Mouse (Mus musculus): Measurements from ENCODE around the gene Lzic. TPM values are rescaled to one million over a fixed set of nuclear protein-coding genes. Genes with fewer than 3 reads are reported as not detected.
A peak's percentile ranks its signal among the peaks of the same experiment; 100 is the strongest.
"Not testable (repeated sequence)": the region's sequence is repeated elsewhere in the genome, so short reads cannot be mapped to it uniquely, and the experiment has no call there.

The Lzic gene
- total and polyA plus RNA-seq, 3 experiments = 25.0 to 26.2 TPM; not detected in 1

DNA sequence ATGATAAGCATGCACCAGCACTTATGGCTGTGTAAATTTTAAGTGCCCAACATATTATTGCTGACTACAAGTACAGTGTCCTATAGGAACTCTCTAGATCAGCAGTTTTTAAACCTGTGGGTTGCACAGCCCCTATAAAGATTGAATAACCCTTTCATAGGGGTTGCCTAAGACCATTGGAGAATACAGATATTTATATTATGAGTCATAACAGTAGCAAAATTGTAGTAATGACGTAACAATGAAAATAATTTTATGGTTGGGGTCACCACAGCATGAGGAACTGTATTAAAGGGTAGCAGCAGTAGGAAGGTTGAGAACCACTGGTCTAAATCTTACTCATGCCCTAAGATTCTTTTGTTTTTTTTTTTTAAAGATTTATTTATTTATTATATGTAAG, 25.6 kb upstream of the Lzic start:
- H3K4me1 ChIP-seq (ENCODE audit: control insufficient read depth in 1 of 2, insufficient read depth in 2 of 2, low read length in 2 of 2) = no peaks in the 10 kb centered on the region
- TF ChIP-seq MAFK (IDR thresholded peaks at IDR 0.05; ENCODE audit: borderline replicate concordance, low read depth, low read length) = no peak
- no peak for TF ChIP-seq USF2 (IDR thresholded peaks at IDR 0.05; ENCODE audit: borderline replicate concordance in 1 of 2, insufficient read depth in 1 of 2, low read depth in 1 of 2, low read length in 2 of 2)
- TF ChIP-seq HCFC1 (IDR thresholded peaks at IDR 0.05; ENCODE audit: low read depth, low read length) = no peak
- TF ChIP-seq ZNF384 (IDR thresholded peaks at IDR 0.05; ENCODE audit: low read depth, low read length) = no peak
- no peak for TF ChIP-seq USF1 (IDR thresholded peaks at IDR 0.05; ENCODE audit: low read depth, low read length)
- no peak for TF ChIP-seq RCOR1 (IDR thresholded peaks at IDR 0.05; ENCODE audit: low read depth, low read length)
- no peak for TF ChIP-seq POLR2A (IDR thresholded peaks at IDR 0.05; ENCODE audit: control insufficient read depth in 1 of 2, insufficient read depth in 1 of 2, low read depth in 1 of 2, low read length in 2 of 2, poor library complexity in 1 of 2)
- no peak for TF ChIP-seq E2F4 (IDR thresholded peaks at IDR 0.05; ENCODE audit: borderline replicate concordance, low read depth, low read length)
- TF ChIP-seq SMC3 (IDR thresholded peaks at IDR 0.05; ENCODE audit: low read depth, low read length) = no peak
- TF ChIP-seq CHD1 (IDR thresholded peaks at IDR 0.05; ENCODE audit: low read depth, low read length) = no peak
- H3K9me3 ChIP-seq (replicated peaks; ENCODE audit: insufficient read depth, low read length) = no peaks in the 10 kb centered on the region
- H3K9ac ChIP-seq (ENCODE audit: control insufficient read depth, low read depth, low read length, poor library complexity, severe bottlenecking) = no peak overlapping the region
- no peaks in the 10 kb centered on the region for H3K27me3 ChIP-seq (ENCODE audit: control insufficient read depth in 1 of 2, insufficient read depth in 2 of 2, low read length in 2 of 2)
- no peaks in the 10 kb centered on the region for H3K36me3 ChIP-seq (ENCODE audit: control insufficient read depth in 1 of 2, insufficient read depth in 2 of 2, low read length in 2 of 2)
- no peak overlapping the region for H3K27ac ChIP-seq (ENCODE audit: control insufficient read depth, low read depth, low read length)
- no peaks in the 10 kb centered on the region for H3K79me2 ChIP-seq (ENCODE audit: control insufficient read depth, insufficient read depth, low read length, poor library complexity)
- no peak overlapping the region for H3K4me3 ChIP-seq (ENCODE audit: control insufficient read depth in 1 of 2, insufficient read depth in 1 of 2, low read depth in 2 of 2, low read length in 2 of 2)
- no peak for DNase-seq (ENCODE audit: low read depth, low spot score)

- not testable (repeated sequence) for H3K36me3 ChIP-seq (ENCODE audit: control insufficient read depth in 1 of 2, insufficient read depth in 2 of 2, low read length in 2 of 2); DNase-seq (ENCODE audit: low read depth, low spot score); H3K27me3 ChIP-seq (ENCODE audit: control insufficient read depth in 1 of 2, insufficient read depth in 2 of 2, low read length in 2 of 2); H3K79me2 ChIP-seq (ENCODE audit: control insufficient read depth, insufficient read depth, low read length, poor library complexity); H3K9me3 ChIP-seq (replicated peaks; ENCODE audit: insufficient read depth, low read length); H3K27ac ChIP-seq (ENCODE audit: control insufficient read depth, low read depth, low read length); H3K9ac ChIP-seq (ENCODE audit: control insufficient read depth, low read depth, low read length, poor library complexity, severe bottlenecking); H3K4me3 ChIP-seq (ENCODE audit: control insufficient read depth in 1 of 2, insufficient read depth in 1 of 2, low read depth in 2 of 2, low read length in 2 of 2); H3K4me1 ChIP-seq (ENCODE audit: control insufficient read depth in 1 of 2, insufficient read depth in 2 of 2, low read length in 2 of 2)
- TF ChIP-seq SMC3 (IDR thresholded peaks at IDR 0.05; ENCODE audit: low read depth, low read length) = peak; percentile 35; the same call in 1 of the 2 replicates
- TF ChIP-seq CTCF (IDR thresholded peaks at IDR 0.05 in 2 of 3, conservative IDR thresholded peaks at IDR 0.05 in 1 of 3; ENCODE audit: control insufficient read depth in 1 of 3, insufficient read depth in 1 of 3, low read depth in 2 of 3, low read length in 3 of 3, poor library complexity in 1 of 3, severe bottlenecking in 1 of 3) = peak; percentile 5 to 29 (median 10); a peak in 4 of 6 replicates
These were observed 24.6 kb upstream of the Lzic start for GRCm38 (mm10) chr4:149460475-149460874.

DNA sequence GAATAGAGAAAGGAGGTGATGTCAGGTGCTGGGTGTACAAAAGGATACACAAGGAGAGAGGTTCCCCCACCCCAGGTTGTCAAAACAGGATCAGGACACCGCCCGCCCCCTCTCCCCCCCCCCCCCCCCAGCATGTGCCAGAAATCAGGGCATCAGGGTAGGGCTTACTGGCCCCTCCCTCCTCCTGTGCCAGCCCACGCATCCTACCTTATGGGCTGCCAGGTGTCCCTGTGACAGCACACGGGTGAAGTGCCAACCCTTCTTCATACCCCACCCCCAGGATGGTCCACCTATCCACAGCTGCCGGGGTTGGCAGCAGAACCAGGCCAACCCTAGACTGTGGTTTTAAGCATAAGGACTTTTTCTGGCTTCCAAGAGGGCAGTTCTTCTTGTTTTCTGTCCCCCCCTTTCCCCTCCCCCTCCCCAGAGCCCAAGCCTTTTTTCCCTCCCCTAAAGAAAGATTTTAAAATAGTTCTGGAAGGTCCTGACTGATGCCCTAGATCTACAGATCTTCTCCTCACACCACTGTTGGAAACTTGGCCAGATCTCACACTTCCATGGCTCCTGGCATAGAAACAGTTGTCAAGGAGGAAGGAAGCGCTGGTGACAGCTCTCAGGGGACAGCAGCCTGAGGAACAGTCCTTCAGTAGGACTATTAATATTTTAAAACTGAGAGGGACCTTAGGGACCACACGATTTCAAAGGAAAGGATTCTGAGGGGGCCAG, 23.3 kb upstream of the Lzic start:
- Histone ChIP-seq H3K9ac (ENCODE audit: control insufficient read depth, low read depth, low read length, poor library complexity, severe bottlenecking) (no peak overlapping the region), H3K27me3 (ENCODE audit: control insufficient read depth in 1 of 2, insufficient read depth in 2 of 2, low read length in 2 of 2) (no peaks in the 10 kb centered on the region), H3K36me3 (ENCODE audit: control insufficient read depth in 1 of 2, insufficient read depth in 2 of 2, low read length in 2 of 2) (no peaks in the 10 kb centered on the region), H3K4me3 (ENCODE audit: control insufficient read depth in 1 of 2, insufficient read depth in 1 of 2, low read depth in 2 of 2, low read length in 2 of 2) (no peak overlapping the region), H3K9me3 (replicated peaks; ENCODE audit: insufficient read depth, low read length) (no peaks in the 10 kb centered on the region), H3K27ac (ENCODE audit: control insufficient read depth, low read depth, low read length) (no peak overlapping the region), H3K79me2 (ENCODE audit: control insufficient read depth, insufficient read depth, low read length, poor library complexity) (no peaks in the 10 kb centered on the region), H3K4me1 (ENCODE audit: control insufficient read depth in 1 of 2, insufficient read depth in 2 of 2, low read length in 2 of 2) (no peaks in the 10 kb centered on the region)
- no peak for DNase-seq (ENCODE audit: low read depth, low spot score)
- TF ChIP-seq ELF1 (IDR thresholded peaks at IDR 0.05; ENCODE audit: low read depth, low read length) (no peak), CHD2 (IDR thresholded peaks at IDR 0.05; ENCODE audit: low read length) (no peak), TAL1 (IDR thresholded peaks at IDR 0.05; ENCODE audit: low read length) (no peak), E2F4 (IDR thresholded peaks at IDR 0.05; ENCODE audit: borderline replicate concordance, low read depth, low read length) (no peak), POLR2AphosphoS5 (IDR thresholded peaks at IDR 0.05; ENCODE audit: borderline replicate concordance, low read depth, low read length) (no peak), MXI1 (IDR thresholded peaks at IDR 0.05; ENCODE audit: low read depth, low read length) (no peak), USF2 (IDR thresholded peaks at IDR 0.05; ENCODE audit: borderline replicate concordance in 1 of 2, insufficient read depth in 1 of 2, low read depth in 1 of 2, low read length in 2 of 2) (no peak), ZKSCAN1 (IDR thresholded peaks at IDR 0.05; ENCODE audit: low read depth, low read length) (no peak), GATA1 (IDR thresholded peaks at IDR 0.05; ENCODE audit: low read depth, low read length) (no peak)
